ENCODE assay signal across 26 mouse cellular contexts in genomic region chr7:117852866-117853265, GRCm38 (mm10).
DNase-seq lines count a peak whose midpoint lies in the region; ATAC-seq lines count a peak whose summit lies in the region.
"Had no signal": no experiment of that assay in that cellular context is flagged by ENCODE, and none has a peak within 500 bp of the region (broad histone marks: within the 10 kb centered on the region; RNA-seq: fewer than 3 reads in every experiment).

No protein-coding gene starts in this region.

- WGBS in hindbrain, embryonic 12.5 days = 88% methylated on average over 2 of the region's 2 CpGs
- WGBS in hindbrain, embryonic 16.5 days = 75% methylated on average over 2 of the region's 2 CpGs
- WGBS in midbrain, embryonic 16.5 days = 86% methylated on average over 2 of the region's 2 CpGs
- WGBS in midbrain, embryonic 14.5 days = 90% methylated on average over 2 of the region's 2 CpGs

- H3K36me3 ChIP-seq in hindbrain, embryonic 12.5 days = no peaks in the 10 kb centered on the region
- H3K36me3 ChIP-seq in hindbrain, embryonic 16.5 days (ENCODE audit: control insufficient read depth, insufficient read depth, low read length) = no peaks in the 10 kb centered on the region
- H3K36me3 ChIP-seq in midbrain, embryonic 16.5 days (ENCODE audit: control insufficient read depth, insufficient read depth, low read length) = no peaks in the 10 kb centered on the region
- H3K36me3 ChIP-seq in midbrain, embryonic 14.5 days (ENCODE audit: control insufficient read depth, insufficient read depth, low read length) = no peaks in the 10 kb centered on the region
- H3K36me3 ChIP-seq: embryonic facial prominence, embryonic 12.5 days; embryonic facial prominence, embryonic 15.5 days; heart, embryonic 12.5 days; heart, embryonic 15.5 days; hindbrain, embryonic 13.5 days had no signal

- no peak overlapping the region for H3K4me3 ChIP-seq in hindbrain, embryonic 12.5 days
- no peak overlapping the region for H3K4me3 ChIP-seq in hindbrain, embryonic 16.5 days (ENCODE audit: low read length)
- H3K4me3 ChIP-seq in midbrain, embryonic 16.5 days (ENCODE audit: low read depth, low read length) = no peak overlapping the region
- H3K4me3 ChIP-seq in midbrain, embryonic 14.5 days (replicated peaks; ENCODE audit: low read depth, low read length) = no peak overlapping the region
- H3K4me3 ChIP-seq: embryonic facial prominence, embryonic 12.5 days; embryonic facial prominence, embryonic 15.5 days; heart, embryonic 12.5 days; heart, embryonic 15.5 days; hindbrain, embryonic 13.5 days had no signal

- no peak for DNase-seq in frontal cortex, postnatal 36 days (ENCODE audit: low spot score in 2 of 2)
- DNase-seq in midbrain, embryonic 14.5 days = no peak
- no peak for DNase-seq in lung, postnatal 36 days
- DNase-seq: adrenal gland, postnatal 10 days; cerebellum, adult 18-20 months; cerebellum, adult 9-10 months; cerebellum, postnatal 14 days; forebrain, postnatal 0 days; gastrocnemius, postnatal 14 days; heart, adult 18-20 months; heart, postnatal 10 days; heart, postnatal 4 days; kidney, adult 2 months had no signal

- H3K4me2 ChIP-seq in hindbrain, embryonic 12.5 days (replicated peaks) = no peak overlapping the region
- H3K4me2 ChIP-seq in hindbrain, embryonic 16.5 days (ENCODE audit: low read length) = no peak overlapping the region
- H3K4me2 ChIP-seq in midbrain, embryonic 16.5 days (ENCODE audit: low read length) = no peak overlapping the region
- no peak overlapping the region for H3K4me2 ChIP-seq in midbrain, embryonic 14.5 days (ENCODE audit: low read length)
- H3K4me2 ChIP-seq: embryonic facial prominence, embryonic 12.5 days; embryonic facial prominence, embryonic 15.5 days; heart, embryonic 12.5 days; heart, embryonic 15.5 days; hindbrain, embryonic 13.5 days had no signal

- H3K4me1 ChIP-seq in hindbrain, embryonic 12.5 days = peaks cover 12% of the 10 kb centered on the region
- H3K4me1 ChIP-seq in hindbrain, embryonic 16.5 days (ENCODE audit: control insufficient read depth, insufficient read depth, low read depth, low read length) = no peaks in the 10 kb centered on the region
- peaks cover 6% of the 10 kb centered on the region for H3K4me1 ChIP-seq in midbrain, embryonic 16.5 days (ENCODE audit: control insufficient read depth, insufficient read depth, low read length)
- peaks cover 10% of the 10 kb centered on the region for H3K4me1 ChIP-seq in midbrain, embryonic 14.5 days (ENCODE audit: control insufficient read depth, insufficient read depth, low read length)
- H3K4me1 ChIP-seq: embryonic facial prominence, embryonic 12.5 days; embryonic facial prominence, embryonic 15.5 days; heart, embryonic 15.5 days had no signal

- peak overlapping the region; percentile 14 for H3K9ac ChIP-seq in hindbrain, embryonic 12.5 days
- H3K9ac ChIP-seq in hindbrain, embryonic 16.5 days (ENCODE audit: low read depth, low read length) = no peak overlapping the region
- H3K9ac ChIP-seq in midbrain, embryonic 16.5 days (ENCODE audit: low read depth, low read length) = no peak overlapping the region
- no peak overlapping the region for H3K9ac ChIP-seq in midbrain, embryonic 14.5 days (replicated peaks; ENCODE audit: low read length)
- H3K9ac ChIP-seq: embryonic facial prominence, embryonic 12.5 days; embryonic facial prominence, embryonic 15.5 days; forebrain, postnatal 0 days; heart, embryonic 12.5 days; heart, embryonic 15.5 days; hindbrain, embryonic 13.5 days had no signal

- no peak overlapping the region for H3K27ac ChIP-seq in hindbrain, embryonic 12.5 days
- H3K27ac ChIP-seq in hindbrain, embryonic 16.5 days (ENCODE audit: low read depth, low read length) = no peak overlapping the region
- H3K27ac ChIP-seq in midbrain, embryonic 16.5 days (ENCODE audit: low read length) = no peak overlapping the region
- H3K27ac ChIP-seq in midbrain, embryonic 14.5 days (replicated peaks; ENCODE audit: low read depth, low read length) = no peak overlapping the region
- H3K27ac ChIP-seq: embryonic facial prominence, embryonic 12.5 days; embryonic facial prominence, embryonic 15.5 days; heart, embryonic 15.5 days had no signal

- H3K27me3 ChIP-seq in hindbrain, embryonic 12.5 days = no peaks in the 10 kb centered on the region
- no peaks in the 10 kb centered on the region for H3K27me3 ChIP-seq in hindbrain, embryonic 16.5 days (replicated peaks; ENCODE audit: control insufficient read depth, insufficient read depth, low read length)
- H3K27me3 ChIP-seq in midbrain, embryonic 16.5 days (ENCODE audit: control insufficient read depth, insufficient read depth, low read depth, low read length) = no peaks in the 10 kb centered on the region
- no peaks in the 10 kb centered on the region for H3K27me3 ChIP-seq in midbrain, embryonic 14.5 days (ENCODE audit: control insufficient read depth, insufficient read depth, low read length)
- H3K27me3 ChIP-seq: embryonic facial prominence, embryonic 12.5 days; embryonic facial prominence, embryonic 15.5 days; heart, embryonic 12.5 days; heart, embryonic 15.5 days; hindbrain, embryonic 13.5 days had no signal

- no peaks in the 10 kb centered on the region for H3K9me3 ChIP-seq in hindbrain, embryonic 12.5 days (replicated peaks)
- H3K9me3 ChIP-seq in hindbrain, embryonic 16.5 days (ENCODE audit: control insufficient read depth, low read length) = no peaks in the 10 kb centered on the region
- H3K9me3 ChIP-seq in midbrain, embryonic 16.5 days (replicated peaks; ENCODE audit: control insufficient read depth, low read length, poor library complexity, severe bottlenecking) = no peaks in the 10 kb centered on the region
- no peaks in the 10 kb centered on the region for H3K9me3 ChIP-seq in midbrain, embryonic 14.5 days (ENCODE audit: control insufficient read depth, low read length)
- H3K9me3 ChIP-seq: embryonic facial prominence, embryonic 12.5 days; embryonic facial prominence, embryonic 15.5 days; heart, embryonic 12.5 days; heart, embryonic 15.5 days; hindbrain, embryonic 13.5 days had no signal

- peak; percentile 45; the same call in 1 of the 2 replicates for ATAC-seq in frontal cortex, adult (ENCODE audit: low TSS enrichment)
- no peak for ATAC-seq in hindbrain, embryonic 12.5 days (ENCODE audit: low FRiP score)
- ATAC-seq in hindbrain, embryonic 16.5 days = no peak
- ATAC-seq in midbrain, embryonic 16.5 days = 0 out of 2 replicates have a peak, but pooled peaks have one; percentile 39
- no peak for ATAC-seq in midbrain, embryonic 14.5 days (ENCODE audit: low FRiP score, low TSS enrichment)
- ATAC-seq: activated CD4-positive, CD25-positive, alpha-beta regulatory T cell, adult 4 months; CD4-positive, CD25-positive, alpha-beta regulatory T cell, adult 4 months; forebrain, embryonic 14.5 days; forebrain, postnatal 0 days; intestine, postnatal 0 days had no signal

Comparison
In these comparisons a context has a peak if more than half of its experiments do, and no peak if none do; other contexts are left out.
1. ATAC-seq: peak in frontal cortex, adult (single experiment) and midbrain, embryonic 16.5 days (single experiment); none in hindbrain, embryonic 12.5 days (single experiment), hindbrain, embryonic 16.5 days (single experiment) and midbrain, embryonic 14.5 days (single experiment).